Mouse (Mus musculus) hindbrain, embryonic 15.5 days (tissue): ENCODE measurements around the gene Evpl. TPM values are rescaled to one million over a fixed set of nuclear protein-coding genes. Genes with fewer than 3 reads are reported as not detected.
A peak's percentile ranks its signal among the peaks of the same experiment; 100 is the strongest.
"Not testable (repeated sequence)": the region's sequence is repeated elsewhere in the genome, so short reads cannot be mapped to it uniquely, and the experiment has no call there.

ENCODE experiments used
- ATAC-seq: fragments of 200-750 bp; cut with Nextera tagmentation; 2 replicates; pipeline ENCODE4 v1.8.0; 2017; ENCODE audit warnings: low read depth, moderate number of reproducible peaks, moderate TSS enrichment; ENCODE audit not compliant: low FRiP score
- H3K27ac ChIP-seq: fragments of 300-500 bp; sonication (generic); replicated peaks from 2 replicates; pipeline ENCODE4 v1.5.1; 2015; ENCODE audit warnings: mild to moderate bottlenecking, inconsistent platforms
- H3K27me3 ChIP-seq: fragments of 300-500 bp; sonication (generic); 2 replicates; pipeline ENCODE4 v1.6.1; 2015; ENCODE audit warnings: control low read depth, inconsistent platforms
- H3K36me3 ChIP-seq: fragments of 300-500 bp; sonication (generic); 2 replicates; pipeline ENCODE4 v1.6.1; 2015; ENCODE audit warnings: control low read depth, inconsistent platforms
- H3K4me1 ChIP-seq: fragments of 300-500 bp; sonication (generic); replicated peaks from 2 replicates; pipeline ENCODE4 v1.6.1; 2015; ENCODE audit warnings: control low read depth, inconsistent platforms
- H3K4me2 ChIP-seq: fragments of 300-500 bp; sonication (generic); 2 replicates; pipeline ENCODE4 v1.6.1; 2015; ENCODE audit warnings: moderate library complexity, mild to moderate bottlenecking, inconsistent platforms
- H3K4me3 ChIP-seq: fragments of 300-500 bp; sonication (generic); 2 replicates; pipeline ENCODE4 v1.5.1; 2015; ENCODE audit warnings: mild to moderate bottlenecking, inconsistent platforms
- H3K9ac ChIP-seq: fragments of 300-500 bp; sonication (generic); 2 replicates; pipeline ENCODE4 v1.6.1; 2015; ENCODE audit warnings: inconsistent platforms
- H3K9me3 ChIP-seq: fragments of 300-500 bp; sonication (generic); 2 replicates; pipeline ENCODE4 v1.6.1; 2016; ENCODE audit warnings: control low read depth, inconsistent platforms
- whole genome bisulfite sequencing: fragments of 180-500 bp; shearing (Covaris S2); methylation state at CpG from one replicate; pipeline ENCODE4 v1.1.7; 2015; 5-methylcytosine and 5-hydroxymethylcytosine counted together
- polyA plus RNA-seq: library from polyadenylated mRNA; unstranded; fragments of >200 nt; fragmentation: Nextera tagmentation; extraction: Ambion mirVana; gene quantifications from 2 replicates; pipeline ENCODE4 v1.2.1, GENCODE M21; 2015

Gene Evpl
- polyA plus RNA-seq = 1.0 and 1.1 TPM in 2 replicates

DNA sequence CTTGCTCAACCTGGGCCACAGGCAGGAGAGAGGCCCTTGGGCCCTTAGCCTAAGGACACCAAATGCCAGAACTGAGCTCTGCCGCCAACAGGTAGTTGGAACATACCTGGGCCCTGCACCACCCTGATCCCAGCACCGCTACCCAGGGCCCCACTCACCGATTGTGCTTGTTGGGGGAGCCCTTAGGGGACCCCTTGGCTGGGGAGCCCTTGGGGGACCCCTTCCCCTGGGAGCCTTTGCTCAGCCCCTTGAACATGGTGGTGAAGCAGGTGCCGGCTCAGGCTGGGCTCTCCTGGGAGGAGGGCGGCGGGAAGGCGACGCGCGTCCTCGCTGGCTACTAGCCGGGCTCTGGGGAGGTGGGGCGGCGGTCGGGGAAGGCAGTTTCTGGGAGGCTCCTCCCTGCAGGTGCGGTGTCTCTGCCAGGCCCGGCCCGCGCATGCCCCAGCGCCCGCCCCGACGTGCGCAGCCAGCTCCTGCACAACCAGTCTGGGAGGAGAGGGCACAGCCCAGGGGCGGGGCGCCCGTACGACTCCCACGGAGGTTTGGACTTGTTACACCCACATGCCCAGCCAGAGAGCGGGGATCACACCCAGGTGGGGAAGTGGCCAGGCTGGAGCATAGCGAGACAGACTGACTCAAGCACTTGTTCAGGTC, at the start of gene Evpl:
TSS of gene Evpl (minus strand) at position 336 of the 654 bp plus-strand sequence.
- Histone ChIP-seq H3K27ac (no peak within 1 kb of the TSS), H3K9ac (no peak within 1 kb of the TSS), H3K36me3 (0 out of 2 replicates have a peak, but pooled peaks cover 1% of the 10 kb centered on the region), H3K4me3 (no peak within 1 kb of the TSS), H3K9me3 (no peaks in the 10 kb centered on the region), H3K4me1 (no peaks in the 10 kb centered on the region), H3K4me2 (no peak within 1 kb of the TSS; the same call in 1 of the 2 replicates), H3K27me3 (peaks cover 23% of the 10 kb centered on the region)
- 15% methylated on average over 31 of the region's 31 CpGs for WGBS
- no peak; the same call in 1 of the 2 replicates for ATAC-seq

DNA sequence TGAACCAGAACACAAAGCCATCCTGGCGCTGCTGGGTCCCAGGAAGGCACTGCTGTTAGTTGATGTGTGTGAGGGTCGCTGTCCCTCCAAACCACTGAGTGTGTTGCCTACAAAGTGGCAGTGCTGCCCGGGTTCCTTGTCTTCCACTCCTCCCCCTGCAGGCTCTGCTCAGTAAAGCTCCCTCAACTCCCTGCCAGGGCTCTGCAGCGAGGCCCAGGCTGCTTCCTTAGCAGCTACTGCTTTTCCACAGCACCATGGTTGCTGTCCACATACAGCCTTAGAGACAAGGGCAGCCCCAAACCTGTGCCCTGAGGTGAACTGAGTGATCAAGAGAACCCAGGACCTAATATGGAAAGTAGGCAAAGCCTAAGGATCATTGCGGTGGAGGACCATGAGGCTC, 49.5 kb upstream of the Evpl start:
- Histone ChIP-seq H3K27me3 (peaks cover 31% of the 10 kb centered on the region), H3K9me3 (no peaks in the 10 kb centered on the region), H3K36me3 (peaks cover 41% of the 10 kb centered on the region), H3K27ac (no peak overlapping the region), H3K9ac (no peak overlapping the region), H3K4me1 (peaks cover 10% of the 10 kb centered on the region), H3K4me3 (no peak overlapping the region), H3K4me2 (no peak overlapping the region)
- WGBS = 74% methylated on average over 5 of the region's 5 CpGs
- no peak for ATAC-seq

DNA sequence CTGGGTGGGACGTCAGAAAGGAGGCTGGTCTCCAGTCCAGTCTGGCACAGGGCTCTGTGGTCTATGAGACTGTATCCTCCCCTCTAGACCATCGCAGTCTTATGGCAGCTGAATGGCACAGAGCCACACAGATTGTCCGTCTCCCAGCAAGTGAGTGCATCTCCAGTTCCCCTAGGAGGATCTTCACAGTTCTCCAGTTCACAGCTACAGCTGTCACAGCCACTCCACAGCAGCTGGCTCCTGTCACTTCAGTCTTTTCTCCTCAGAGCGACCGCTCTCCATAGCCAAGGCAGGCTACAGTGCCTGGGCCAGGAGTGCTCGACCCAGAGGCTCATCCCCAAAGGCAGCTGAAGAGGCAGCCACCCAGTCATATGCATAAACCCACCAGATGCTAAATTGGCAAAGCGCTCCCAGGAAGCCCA, 47.9 kb upstream of the Evpl start:
- Histone ChIP-seq H3K36me3 (peaks cover 31% of the 10 kb centered on the region), H3K4me3 (no peak overlapping the region), H3K9me3 (no peaks in the 10 kb centered on the region), H3K4me2 (no peak overlapping the region), H3K9ac (no peak overlapping the region), H3K27me3 (peaks cover 46% of the 10 kb centered on the region), H3K4me1 (peaks cover 24% of the 10 kb centered on the region), H3K27ac (no peak overlapping the region)
- 57% methylated on average over 7 of the region's 7 CpGs for WGBS
- ATAC-seq = no peak

DNA sequence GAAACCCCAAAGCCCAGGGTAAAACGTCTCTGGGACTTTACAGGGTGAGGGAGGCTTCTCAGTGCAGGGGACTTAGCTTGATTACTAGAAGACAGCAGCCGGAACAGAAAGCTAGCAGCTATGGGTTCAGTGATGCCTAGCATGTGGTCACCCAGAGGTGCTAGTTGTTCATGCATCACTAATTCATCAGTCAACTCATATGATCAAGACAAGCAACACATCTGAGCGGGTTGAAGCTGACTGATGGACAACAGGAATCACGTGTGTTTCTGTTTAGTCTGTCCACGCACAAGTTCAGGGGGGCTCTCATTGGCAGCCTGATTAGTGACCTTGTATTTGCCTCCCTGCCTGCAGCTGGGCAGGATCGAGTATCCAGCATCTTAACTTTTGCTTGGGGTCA, 46.1 kb upstream of the Evpl start:
- H3K27ac ChIP-seq = no peak overlapping the region
- no peak overlapping the region for H3K4me2 ChIP-seq
- 65% methylated on average over 6 of the region's 6 CpGs for WGBS
- no peak overlapping the region for H3K4me3 ChIP-seq
- ATAC-seq = no peak
- peaks cover 58% of the 10 kb centered on the region for H3K27me3 ChIP-seq
- H3K9ac ChIP-seq = no peak overlapping the region
- no peaks in the 10 kb centered on the region for H3K9me3 ChIP-seq
- peaks cover 24% of the 10 kb centered on the region for H3K4me1 ChIP-seq
- peaks cover 16% of the 10 kb centered on the region for H3K36me3 ChIP-seq

DNA sequence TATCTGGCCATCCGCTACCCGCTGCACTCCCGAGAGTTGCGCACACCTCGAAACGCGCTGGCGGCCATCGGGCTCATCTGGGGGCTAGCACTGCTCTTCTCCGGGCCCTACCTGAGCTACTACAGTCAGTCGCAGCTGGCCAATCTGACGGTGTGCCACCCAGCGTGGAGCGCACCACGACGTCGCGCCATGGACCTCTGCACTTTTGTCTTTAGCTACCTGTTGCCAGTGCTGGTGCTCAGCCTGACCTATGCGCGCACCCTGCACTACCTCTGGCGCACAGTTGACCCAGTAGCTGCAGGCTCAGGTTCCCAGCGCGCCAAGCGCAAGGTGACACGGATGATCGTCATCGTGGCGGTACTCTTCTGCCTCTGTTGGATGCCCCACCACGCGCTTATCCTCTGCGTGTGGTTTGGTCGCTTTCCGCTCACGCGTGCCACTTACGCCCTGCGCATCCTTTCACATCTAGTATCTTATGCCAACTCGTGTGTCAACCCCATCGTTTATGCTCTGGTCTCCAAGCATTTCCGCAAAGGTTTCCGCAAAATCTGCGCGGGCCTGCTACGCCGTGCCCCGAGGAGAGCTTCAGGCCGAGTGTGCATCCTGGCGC, 45.1 kb upstream of the Evpl start:
- ATAC-seq = no peak
- peaks cover 24% of the 10 kb centered on the region for H3K4me1 ChIP-seq
- H3K36me3 ChIP-seq = peaks cover 7% of the 10 kb centered on the region; the same call in 1 of the 2 replicates
- H3K27ac ChIP-seq = no peak overlapping the region
- H3K4me2 ChIP-seq = peak overlapping the region; percentile 13
- no peaks in the 10 kb centered on the region for H3K9me3 ChIP-seq
- 10% methylated on average over 48 of the region's 48 CpGs for WGBS
- H3K27me3 ChIP-seq = peaks cover 58% of the 10 kb centered on the region
- H3K4me3 ChIP-seq = 0 out of 2 replicates have a peak overlapping the region, but pooled peaks have one; percentile 14
- no peak overlapping the region for H3K9ac ChIP-seq

DNA sequence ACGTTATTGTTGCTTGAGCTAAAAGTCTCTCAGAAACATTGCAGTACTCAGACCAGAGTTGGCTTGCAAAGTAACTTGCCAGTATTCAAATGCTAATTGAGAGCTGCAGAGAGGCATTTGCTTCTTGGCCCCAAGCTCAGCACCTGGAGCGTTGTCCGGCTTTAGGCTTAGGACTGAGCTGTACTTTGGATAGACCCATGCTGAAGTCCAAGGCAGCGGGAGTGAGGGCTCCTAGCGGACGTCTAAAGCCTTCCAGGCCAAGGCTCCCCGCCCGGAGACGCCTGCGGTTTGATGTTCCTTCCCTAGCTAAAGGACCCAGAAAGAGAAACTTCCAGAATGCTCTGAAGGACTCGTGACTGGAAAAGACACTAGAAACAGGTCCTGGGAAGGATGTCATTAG, 44.2 kb upstream of the Evpl start:
- Histone ChIP-seq H3K4me2 (peak overlapping the region; percentile 53; the same call in 1 of the 2 replicates), H3K27me3 (peaks cover 58% of the 10 kb centered on the region), H3K9ac (no peak overlapping the region), H3K9me3 (no peaks in the 10 kb centered on the region), H3K27ac (no peak overlapping the region), H3K4me3 (peak overlapping the region; percentile 5; the same call in 1 of the 2 replicates), H3K36me3 (no peaks in the 10 kb centered on the region), H3K4me1 (peaks cover 24% of the 10 kb centered on the region)
- 2% methylated on average over 11 of the region's 11 CpGs for WGBS
- no peak for ATAC-seq

DNA sequence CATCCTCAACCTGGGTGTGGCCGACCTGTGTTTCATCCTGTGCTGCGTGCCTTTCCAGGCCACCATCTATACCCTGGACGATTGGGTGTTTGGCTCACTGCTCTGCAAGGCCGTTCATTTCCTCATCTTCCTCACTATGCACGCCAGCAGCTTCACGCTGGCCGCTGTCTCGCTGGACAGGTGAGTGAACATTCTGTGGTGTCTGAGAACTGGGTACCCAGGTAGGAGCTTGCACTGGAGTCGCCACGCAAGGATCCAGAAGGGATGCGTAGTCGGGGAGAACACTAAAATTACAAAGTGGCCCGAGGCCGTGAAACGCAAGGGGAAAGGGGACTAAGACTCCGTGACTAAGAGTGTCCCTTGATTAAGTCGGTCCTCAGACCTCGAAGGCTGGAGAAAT, 43.8 kb upstream of the Evpl start:
- H3K36me3 ChIP-seq = no peaks in the 10 kb centered on the region
- peaks cover 58% of the 10 kb centered on the region for H3K27me3 ChIP-seq
- no peaks in the 10 kb centered on the region for H3K9me3 ChIP-seq
- WGBS = 1% methylated on average over 18 of the region's 18 CpGs
- peak; percentile 36; the same call in 1 of the 2 replicates for ATAC-seq
- H3K27ac ChIP-seq = no peak overlapping the region
- H3K4me1 ChIP-seq = peaks cover 24% of the 10 kb centered on the region
- peak overlapping the region; percentile 31 for H3K4me3 ChIP-seq
- H3K9ac ChIP-seq = peak overlapping the region; percentile 34
- H3K4me2 ChIP-seq = peak overlapping the region; percentile 53

DNA sequence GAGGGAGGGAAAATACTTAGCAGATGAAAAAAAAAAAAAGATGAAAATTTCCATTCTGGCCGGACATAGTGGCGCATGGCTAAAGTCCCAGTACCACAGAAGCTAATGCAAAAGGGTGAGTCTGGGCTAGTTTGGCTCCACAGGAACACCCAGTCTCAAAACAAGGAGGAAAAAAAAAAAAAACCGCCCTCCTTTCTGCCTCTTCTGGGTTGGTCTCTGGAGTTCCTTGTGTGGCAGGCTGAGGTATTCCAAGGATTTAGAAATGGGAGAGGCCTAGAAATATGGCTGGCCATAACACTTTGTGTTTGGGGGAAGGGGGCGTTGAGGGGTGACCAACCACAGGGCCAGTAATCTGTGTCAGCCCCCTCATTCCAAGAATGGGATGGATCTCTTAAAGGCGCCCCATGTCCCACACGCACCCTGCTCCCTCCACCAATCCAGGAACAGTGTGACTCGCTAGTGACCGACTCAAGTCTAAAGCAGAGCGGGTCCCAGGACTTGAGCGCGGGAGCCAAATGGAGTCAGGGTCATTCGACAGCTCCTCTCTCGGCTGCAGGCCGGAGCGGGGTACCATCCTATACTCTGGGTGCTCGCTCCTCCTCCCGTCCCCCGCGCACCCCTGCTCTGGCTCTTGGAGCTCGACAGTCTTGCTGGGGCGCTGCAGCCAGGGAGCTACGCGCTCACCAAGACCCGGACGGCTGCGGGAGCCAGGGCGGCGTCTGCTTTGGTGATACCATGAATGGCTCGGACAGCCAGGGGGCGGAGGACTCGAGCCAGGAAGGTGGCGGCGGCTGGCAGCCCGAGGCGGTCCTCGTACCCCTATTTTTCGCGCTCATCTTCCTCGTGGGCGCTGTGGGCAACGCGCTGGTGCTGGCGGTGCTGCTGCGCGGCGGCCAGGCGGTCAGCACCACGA, 43.1 kb upstream of the Evpl start, which contains the start of gene Galr2:
TSS of gene Galr2 (plus strand) at position 189 of the 913 bp plus-strand sequence.
- H3K27ac ChIP-seq = no peak within 1 kb of the TSS
- ATAC-seq = peak; percentile 27; the same call in 1 of the 2 replicates
- peak within 1 kb of the TSS; percentile 34 for H3K9ac ChIP-seq
- H3K4me1 ChIP-seq = peaks cover 24% of the 10 kb centered on the region
- H3K36me3 ChIP-seq = no peaks in the 10 kb centered on the region
- 6% methylated on average over 47 of the region's 48 CpGs for WGBS
- H3K4me2 ChIP-seq = peak within 1 kb of the TSS; percentile 53
- peak within 1 kb of the TSS; percentile 31 for H3K4me3 ChIP-seq
- peaks cover 58% of the 10 kb centered on the region for H3K27me3 ChIP-seq
- H3K9me3 ChIP-seq = no peaks in the 10 kb centered on the region

DNA sequence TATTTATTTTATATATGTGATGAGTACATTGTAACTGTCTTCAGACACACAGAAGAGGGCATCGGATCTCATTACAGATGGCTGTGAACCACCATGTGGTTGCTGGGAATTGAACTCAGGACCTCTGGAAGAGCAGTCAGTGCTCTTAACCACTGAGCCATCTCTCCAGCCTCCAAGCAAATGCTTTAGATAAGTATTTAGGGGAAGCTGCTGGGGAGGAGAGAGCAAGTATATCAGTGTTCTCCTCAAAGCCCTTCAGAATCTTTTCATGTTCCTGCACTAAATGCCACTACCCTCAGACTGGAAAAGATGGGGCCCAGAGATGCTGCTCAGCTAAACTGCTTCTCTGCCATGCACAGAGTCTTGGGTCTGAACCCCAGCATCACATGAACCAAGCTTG, 39.3 kb upstream of the Evpl start:
- H3K4me1 ChIP-seq = peaks cover 30% of the 10 kb centered on the region
- H3K4me3 ChIP-seq, H3K36me3 ChIP-seq, H3K9me3 ChIP-seq, H3K9ac ChIP-seq, ATAC-seq, H3K27ac ChIP-seq, H3K4me2 ChIP-seq: not testable (repeated sequence)
- 92% methylated on average over 1 of the region's 1 CpGs for WGBS
- peaks cover 26% of the 10 kb centered on the region for H3K27me3 ChIP-seq

DNA sequence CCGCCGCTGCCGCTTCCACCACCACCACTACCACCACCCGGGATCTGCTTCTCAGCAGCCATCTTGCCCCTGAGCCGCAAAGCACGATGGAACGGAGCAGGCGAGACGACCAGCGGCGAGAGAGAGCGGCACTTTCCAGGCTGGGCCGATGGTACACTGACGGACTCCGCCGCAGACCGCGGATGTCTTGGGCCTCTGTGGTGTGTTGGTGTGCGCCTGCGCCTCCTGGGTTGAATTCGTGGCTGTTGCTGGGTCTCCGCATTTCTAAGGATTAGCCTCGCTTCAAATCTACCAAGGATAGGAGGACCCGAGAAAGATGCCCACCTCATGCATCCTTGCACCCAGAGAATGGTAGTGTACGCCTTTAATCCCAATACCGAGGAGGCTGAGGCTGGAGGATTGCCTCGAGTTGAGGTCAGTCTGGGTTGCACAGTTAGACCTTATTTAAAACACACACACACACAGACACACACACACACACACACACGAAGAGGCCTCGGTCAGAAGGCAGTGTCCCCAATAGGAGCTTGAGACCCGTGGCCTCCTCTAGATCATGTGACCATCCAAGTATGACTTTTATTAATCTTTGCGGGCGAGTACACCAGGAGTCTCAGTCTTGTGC, 36.3 kb upstream of the Evpl start, which contains the start of gene Srp68:
TSS of gene Srp68 (minus strand) at position 173 of the 622 bp plus-strand sequence.
- Histone ChIP-seq H3K9me3 (no peaks in the 10 kb centered on the region), H3K27me3 (no peaks in the 10 kb centered on the region), H3K4me1 (peaks cover 31% of the 10 kb centered on the region), H3K9ac (peak within 1 kb of the TSS; percentile 78), H3K27ac (peak within 1 kb of the TSS; percentile 92), H3K4me2 (peak within 1 kb of the TSS; percentile 82), H3K36me3 (peaks cover 18% of the 10 kb centered on the region), H3K4me3 (peak within 1 kb of the TSS; percentile 81)
- peak; percentile 99 for ATAC-seq
- 2% methylated on average over 32 of the region's 32 CpGs for WGBS

DNA sequence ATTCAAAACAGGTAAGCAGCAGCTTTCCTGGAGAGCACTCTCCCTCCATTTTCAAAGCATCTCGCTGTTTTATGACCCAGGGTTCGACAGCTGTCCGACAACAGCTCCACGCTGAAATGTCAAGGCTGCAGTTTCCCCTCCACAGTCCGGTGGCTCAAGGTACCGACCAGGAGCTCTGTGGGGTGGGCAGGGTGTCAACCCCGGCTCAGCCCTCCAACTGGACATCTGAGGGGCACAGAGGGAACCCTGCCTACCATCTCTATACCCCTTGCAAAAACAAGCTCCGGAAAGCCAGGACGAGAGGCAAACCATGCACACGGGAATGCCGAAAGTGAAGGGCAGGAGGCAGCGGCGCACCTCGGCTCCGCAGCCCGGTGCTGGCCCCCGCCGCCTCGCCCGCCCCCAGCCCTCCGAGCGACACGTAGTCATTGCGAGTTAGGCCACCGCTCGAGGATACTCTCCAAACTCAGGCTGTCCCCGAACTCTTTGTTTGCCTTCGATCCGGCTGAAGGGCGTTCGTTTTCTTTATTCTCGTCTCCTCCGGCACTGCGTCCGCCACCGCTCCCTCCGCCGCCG, 35.7 kb upstream of the Evpl start:
- peak overlapping the region; percentile 82 for H3K4me2 ChIP-seq

More for the DNA sequence above, 35.7 kb upstream of the Evpl start:
- peaks cover 23% of the 10 kb centered on the region for H3K36me3 ChIP-seq
- H3K27ac ChIP-seq = peak overlapping the region; percentile 92
- peaks cover 31% of the 10 kb centered on the region for H3K4me1 ChIP-seq
- H3K9me3 ChIP-seq = no peaks in the 10 kb centered on the region
- peak; percentile 63; the same call in 1 of the 2 replicates for ATAC-seq
- peak overlapping the region; percentile 78 for H3K9ac ChIP-seq
- no peaks in the 10 kb centered on the region for H3K27me3 ChIP-seq
- under 1% methylated on average over 39 of the region's 39 CpGs for WGBS
- peak overlapping the region; percentile 81 for H3K4me3 ChIP-seq
